Mouse (Mus musculus) hematopoietic stem cell, adult 5-6 weeks (primary cell): ENCODE results near the gene Orm2. TPM values are rescaled to one million over a fixed set of nuclear protein-coding genes. Genes with fewer than 3 reads are reported as not detected.

ENCODE experiments used
- ATAC-seq, 2 experiments: fragments of 125-278 bp in 1 of 2; replicated peaks in 1 of 2; 2 replicates each; pipeline ENCODE4 v1.8.0; 2016 to 2017; ENCODE audit warnings: inconsistent platforms in 2 of 2, mild to moderate bottlenecking in 2 of 2, moderate number of reproducible peaks in 2 of 2, low read depth in 1 of 2, moderate TSS enrichment in 1 of 2; ENCODE audit not compliant: low FRiP score in 2 of 2, poor library complexity in 2 of 2, severe bottlenecking in 2 of 2, insufficient read depth in 1 of 2, low TSS enrichment in 1 of 2
- total RNA-seq: library from RNA; stranded (forward); fragments of 172-1452, 232-1000 nt; gene quantifications from 2 replicates; pipeline ENCODE4 v1.2.3, GENCODE M21; 2017

Gene Orm2
- total RNA-seq, 1 experiment from 2014 or later, result not detected

DNA sequence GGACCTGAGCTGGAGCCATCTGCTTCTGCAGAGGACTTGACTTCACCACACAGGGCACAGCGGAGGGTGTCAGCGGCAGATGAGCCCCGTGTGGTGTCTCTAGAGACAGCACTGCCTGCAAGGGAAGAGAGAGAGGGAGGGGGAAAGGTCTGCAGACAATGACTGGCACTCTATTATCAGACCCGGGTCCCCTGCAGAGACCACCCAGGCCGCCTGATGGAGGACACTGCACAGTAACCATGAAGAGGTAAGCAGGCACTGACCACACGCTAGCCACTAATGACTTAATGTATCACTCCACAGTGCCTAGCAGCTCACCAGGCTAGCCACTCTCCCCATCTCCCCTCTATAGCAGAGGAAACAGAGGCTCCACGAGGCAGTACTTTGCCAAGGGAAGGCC, 8.6 kb downstream of the Orm2 start:
- no peak for ATAC-seq

DNA sequence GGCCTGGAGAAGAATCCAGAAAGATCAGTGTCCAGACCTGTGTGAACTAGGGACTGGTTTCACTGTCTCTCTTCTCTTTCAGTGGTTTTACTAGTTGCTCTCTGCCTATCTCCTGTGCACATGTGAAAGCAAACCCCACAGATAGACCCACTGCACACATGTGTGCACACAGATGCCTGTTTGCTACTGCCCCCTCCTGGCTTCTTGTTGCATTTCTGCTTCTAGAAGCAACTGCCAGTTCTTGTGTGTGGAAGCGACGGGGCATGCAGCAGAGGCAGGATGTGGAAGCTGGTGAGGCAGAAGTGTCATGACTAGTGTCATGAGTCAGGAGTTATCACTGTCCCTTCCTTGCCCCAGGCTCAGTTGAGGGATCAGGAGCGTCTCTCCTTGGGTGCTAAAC, 9.6 kb downstream of the Orm2 start:
- ATAC-seq, result peak; percentile 19 to 32; a peak in 1 of 4 replicates

DNA sequence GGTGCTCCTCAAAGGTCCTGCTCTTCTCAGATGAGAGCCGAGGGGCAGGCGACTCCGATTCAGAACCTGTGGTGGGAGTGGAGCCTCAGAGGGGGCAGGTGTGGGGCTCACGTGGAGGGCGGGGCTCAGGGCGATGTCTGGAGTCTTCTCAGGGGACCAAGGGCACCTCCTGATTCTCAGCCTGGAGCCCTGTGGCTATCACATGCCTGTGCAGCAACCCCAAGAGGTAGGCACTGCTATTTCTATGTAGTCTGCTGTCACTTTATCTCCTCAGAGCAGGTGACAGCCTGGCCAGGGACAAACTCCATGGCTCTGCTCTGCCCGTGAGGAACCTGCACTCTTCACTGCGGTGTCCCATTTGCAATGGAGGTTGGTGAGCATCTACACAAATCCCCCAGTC, 11.2 kb downstream of the Orm2 start:
- ATAC-seq, result no peak

DNA sequence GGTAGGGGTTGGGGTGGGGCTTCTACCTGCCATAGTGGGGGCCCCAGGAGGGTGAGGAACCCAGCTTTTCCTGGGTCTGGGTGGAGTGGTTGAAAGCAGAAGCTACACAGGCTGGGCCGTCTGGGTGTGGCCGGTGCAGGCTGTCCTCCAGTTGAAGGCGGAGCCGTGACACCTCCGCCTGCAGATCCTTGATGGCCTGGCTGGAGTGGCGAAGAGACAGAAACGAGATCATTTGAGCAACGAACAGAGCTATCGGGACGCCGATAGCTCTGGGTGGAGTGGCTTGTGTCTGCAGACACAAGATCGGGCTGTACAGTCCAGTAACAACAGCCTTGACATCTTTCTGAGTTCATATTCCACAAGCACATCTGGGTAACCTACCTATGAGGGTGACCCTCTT, 12.1 kb downstream of the Orm2 start:
- peak; percentile 16 to 17; a peak in 1 of 4 replicates for ATAC-seq

DNA sequence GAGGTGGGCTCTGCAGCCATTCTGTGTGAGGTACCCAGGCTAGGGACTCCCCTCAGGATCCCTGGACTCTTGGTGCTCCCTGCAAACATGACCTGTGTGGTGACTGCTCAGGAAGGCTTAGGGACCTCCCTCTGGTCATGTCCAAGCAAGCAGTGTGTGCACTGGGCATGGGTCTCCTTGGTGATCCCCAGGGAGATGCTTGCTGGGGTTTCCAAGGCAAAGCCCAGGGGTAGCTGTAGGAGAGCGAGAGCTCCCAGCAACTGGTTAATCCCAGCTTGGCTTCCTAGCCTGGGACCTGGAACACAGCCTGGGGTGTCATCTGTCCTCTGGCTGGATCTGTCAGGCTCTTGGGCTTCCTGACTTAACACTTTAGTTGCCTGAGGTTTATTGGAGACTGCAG, 13.1 kb downstream of the Orm2 start:
- no peak for ATAC-seq

DNA sequence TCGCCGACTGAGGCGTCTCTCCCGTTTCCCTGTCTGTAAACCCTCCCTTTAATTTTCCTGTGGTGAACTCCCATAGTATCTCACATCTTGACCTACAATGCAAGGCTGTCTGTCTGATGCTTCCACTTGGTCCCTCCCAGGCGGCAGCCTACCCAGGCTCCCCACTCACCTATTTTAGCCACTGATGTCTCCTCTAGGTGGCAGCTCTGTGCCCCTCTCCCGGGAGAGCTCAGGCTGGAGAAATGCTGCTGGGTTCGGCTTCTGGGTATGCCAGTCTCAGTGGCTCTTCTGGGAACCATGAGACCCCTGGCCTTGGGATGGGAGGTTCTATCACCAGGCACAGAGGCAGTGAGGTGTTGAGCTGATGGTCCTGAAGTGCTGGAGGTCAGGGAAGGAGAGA, 15.2 kb downstream of the Orm2 start:
- ATAC-seq, result no peak

DNA sequence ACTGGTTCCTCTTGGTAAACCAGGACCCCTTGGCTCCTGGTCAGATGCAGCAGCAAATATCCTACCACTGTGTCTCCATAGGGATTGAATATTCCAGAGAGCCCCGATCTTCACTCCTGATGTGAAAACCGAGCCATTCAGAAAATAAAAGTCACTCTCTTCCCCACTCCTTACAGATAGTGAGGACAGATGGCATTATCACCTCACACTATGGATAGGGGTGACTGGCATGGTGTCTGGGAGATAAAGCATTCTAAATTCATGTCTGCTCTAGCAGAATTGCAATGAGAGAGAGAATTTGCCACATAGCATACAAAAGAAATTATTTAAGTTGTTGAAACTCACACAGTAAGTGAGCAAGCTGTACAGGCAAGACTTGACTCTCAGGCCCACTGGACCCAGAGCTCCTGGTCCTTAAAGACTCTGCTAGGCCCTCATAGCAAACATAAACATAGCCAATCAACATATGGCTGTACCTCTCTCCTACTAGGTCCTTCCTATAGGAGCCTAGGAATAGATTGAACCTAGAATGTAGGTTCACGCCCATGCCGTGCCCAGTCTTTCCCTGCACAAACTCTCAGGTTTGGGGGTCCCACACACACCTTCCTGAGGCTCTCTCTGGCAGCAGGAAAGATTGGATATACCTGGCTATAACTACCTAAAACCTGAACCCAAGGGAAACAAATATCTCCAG, 20.6 kb downstream of the Orm2 start:
- ATAC-seq, result no peak

DNA sequence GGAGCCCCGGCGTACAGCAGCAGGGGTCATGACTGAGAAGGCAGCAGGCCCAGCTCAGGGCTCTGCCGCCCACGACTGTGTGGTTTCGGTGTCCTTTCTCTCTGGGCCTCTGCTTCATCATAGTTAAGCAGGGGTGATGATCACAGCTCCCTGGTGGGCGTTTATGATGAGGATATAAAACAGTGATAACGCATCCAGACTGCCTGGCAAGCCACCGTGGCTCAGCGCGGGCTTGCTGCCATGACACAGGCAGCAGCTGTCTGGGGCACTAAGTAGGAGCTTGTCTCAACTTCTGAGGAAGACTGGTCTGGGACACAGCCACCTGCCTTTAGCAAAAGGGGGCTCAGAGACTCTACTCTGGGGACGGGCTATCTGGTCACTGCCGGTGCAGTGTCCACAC, 21.2 kb downstream of the Orm2 start:
- no peak for ATAC-seq

DNA sequence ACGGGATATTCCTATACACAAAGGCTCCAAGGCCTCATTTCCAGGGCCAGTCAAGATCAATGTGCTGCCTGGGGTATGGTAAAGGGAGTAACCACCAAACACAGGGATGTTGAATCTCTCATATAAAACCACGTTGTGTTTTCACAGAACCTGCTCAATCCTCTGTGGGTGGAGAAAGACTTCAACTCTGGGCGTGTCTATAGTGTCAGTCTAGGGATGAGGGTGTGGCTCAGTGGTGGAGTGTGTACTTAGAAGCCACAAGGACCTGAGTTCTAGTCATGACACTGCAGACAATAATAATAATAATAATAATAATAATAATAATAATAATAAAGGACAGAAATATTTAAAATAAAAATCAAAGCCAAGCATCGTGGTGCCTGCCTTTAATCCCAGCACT, 22.0 kb downstream of the Orm2 start:
- no peak for ATAC-seq

DNA sequence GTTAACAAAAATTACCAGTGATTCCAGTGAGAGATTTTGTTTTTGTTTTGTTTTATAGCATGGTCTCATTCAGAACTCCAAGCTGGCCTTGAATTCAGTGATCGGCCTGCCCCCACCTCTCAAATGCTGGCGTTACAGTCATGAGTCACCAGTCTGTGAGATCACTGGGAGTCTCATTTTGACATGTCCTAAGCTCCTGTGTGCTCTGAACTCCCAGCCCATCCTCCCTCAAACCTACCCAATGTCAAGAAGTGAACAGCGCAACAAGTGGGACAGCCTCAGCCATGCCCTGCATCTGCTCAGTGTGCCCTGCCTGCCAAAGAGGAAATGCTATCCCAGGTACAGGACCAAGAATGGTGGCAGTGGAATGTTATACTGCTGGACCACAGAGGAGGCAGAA, 23.0 kb downstream of the Orm2 start:
- no peak for ATAC-seq

DNA sequence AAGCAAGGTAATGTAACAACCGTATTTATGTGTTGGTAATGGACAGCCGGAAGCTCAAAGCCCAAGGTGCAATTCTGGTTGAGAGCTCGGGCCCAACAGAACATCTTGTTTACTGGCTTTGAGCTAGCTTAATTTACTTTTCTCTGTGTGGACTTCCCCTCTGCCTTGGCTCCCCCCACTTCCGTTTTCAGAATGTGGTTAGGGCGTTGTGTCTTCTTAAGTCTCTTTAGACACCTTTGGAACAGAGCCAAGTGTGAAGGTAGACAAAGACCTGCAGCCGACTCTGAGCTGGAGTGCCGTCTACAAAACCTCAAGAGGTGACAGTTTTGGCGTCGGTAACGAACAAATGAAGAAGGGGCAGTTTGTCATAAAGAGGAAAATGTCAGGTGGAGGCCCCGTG, 23.5 kb downstream of the Orm2 start:
- ATAC-seq, result peak; percentile 37 to 51; a peak in 3 of 4 replicates

DNA sequence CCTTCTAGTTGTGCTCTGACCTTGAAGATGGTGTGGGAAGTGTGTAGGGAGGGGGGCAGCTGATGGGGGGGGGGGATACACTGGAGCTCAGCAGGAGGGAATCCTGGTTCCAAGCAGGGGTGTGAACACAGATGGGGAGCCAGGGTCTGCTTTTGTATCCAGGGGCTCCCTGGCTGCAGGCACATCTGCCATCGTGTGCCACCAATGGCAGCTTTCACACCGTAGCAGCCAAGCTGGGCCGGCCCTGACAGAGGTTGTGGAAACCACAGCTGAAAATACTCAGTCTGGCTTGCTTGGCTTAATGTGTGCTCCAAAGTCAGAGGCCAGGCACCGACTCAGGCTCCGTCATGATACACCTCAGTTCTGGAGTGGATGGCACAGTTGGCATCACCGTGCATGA, 25.8 kb downstream of the Orm2 start:
- no peak for ATAC-seq

DNA sequence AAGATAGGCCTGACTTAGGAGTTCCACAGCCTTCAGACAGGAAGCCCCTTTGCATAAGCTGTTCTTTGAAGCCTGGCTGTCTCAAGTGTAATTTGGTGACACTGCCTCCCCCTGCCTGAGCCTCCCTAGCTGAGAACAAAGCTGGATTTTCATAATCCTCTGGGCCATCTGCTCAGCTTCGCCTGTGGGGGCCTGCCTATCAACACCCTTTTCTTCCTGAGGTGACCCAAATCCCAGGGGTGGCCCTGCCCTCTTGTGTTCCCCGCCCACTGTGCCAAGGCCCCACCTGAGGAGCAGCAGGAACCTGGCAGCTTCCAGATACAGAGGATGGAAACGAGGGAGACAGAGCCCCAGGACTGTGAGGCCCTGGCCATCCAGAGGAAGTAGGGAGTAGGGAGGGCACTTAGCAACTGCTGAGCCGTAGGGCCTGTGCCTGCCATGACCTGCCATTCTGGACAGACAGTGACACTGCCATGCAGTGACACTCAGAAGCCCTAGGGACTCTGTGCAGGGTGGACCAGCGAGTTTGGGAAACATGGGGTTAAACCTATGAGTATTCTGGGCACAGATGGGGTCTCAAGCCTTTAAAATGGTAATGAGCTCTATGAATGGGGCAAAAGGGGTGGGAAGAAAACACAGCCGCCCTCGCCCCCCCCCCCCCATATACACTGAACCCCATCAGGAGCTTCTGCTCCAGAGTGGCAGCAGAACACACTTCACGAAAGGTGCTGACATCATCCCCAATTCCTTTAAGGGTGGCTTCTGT, 27.1 kb downstream of the Orm2 start:
- no peak for ATAC-seq

DNA sequence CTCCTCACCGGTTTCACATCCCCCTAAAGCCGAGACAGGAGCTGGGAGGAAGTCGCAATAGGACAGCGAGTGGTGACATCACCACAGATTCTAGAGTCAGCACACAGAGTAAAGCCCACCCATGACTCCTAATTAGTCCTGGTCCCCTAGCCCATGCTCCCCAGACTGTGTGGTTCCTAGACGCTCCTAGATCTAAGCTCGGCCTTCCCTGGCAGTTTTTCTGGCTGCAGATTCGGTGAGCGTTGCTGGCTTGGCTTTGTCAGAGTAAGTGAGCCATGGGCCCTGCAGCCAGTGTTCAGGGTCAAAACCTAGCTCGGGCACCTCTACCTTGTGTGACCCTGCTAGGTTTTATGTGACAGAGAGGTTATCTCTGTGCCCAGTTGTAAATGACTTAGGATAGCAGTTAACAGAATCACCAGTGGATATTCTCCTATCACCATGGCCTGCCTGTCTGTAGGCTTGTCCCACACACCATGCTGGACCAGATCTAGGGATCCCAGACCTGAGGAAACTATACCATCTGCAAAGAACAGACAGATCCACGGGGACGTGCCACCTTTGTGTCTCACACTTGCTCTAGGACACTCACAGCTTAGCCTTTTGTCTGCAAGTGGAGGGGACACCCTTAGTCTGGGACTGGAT, 27.8 kb downstream of the Orm2 start:
- ATAC-seq, result 0 out of 4 replicates have a peak, but pooled peaks of 1 of the 2 experiments have one; percentile 7

DNA sequence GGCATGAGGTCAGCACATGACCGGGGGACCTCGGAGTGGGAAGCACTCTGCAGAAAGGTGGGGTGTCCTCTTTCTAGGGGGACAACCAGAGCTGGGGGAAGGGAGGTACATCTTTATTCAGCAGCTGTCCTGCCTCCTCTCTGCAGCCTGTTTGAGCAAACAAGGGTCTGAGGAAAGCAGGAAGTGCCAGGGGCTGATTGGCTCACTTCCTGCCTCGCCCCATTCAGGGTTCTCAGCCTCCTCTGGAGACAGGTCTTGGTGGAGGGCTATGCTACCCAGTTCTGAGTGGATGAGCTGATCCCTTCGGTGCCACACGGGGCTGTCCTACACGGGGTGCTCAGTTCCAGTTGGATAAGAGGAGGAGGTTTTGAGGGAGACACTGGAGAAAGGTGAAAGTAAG, 29.1 kb downstream of the Orm2 start:
- ATAC-seq, result peak; percentile 65 to 77; a peak in 3 of 4 replicates

DNA sequence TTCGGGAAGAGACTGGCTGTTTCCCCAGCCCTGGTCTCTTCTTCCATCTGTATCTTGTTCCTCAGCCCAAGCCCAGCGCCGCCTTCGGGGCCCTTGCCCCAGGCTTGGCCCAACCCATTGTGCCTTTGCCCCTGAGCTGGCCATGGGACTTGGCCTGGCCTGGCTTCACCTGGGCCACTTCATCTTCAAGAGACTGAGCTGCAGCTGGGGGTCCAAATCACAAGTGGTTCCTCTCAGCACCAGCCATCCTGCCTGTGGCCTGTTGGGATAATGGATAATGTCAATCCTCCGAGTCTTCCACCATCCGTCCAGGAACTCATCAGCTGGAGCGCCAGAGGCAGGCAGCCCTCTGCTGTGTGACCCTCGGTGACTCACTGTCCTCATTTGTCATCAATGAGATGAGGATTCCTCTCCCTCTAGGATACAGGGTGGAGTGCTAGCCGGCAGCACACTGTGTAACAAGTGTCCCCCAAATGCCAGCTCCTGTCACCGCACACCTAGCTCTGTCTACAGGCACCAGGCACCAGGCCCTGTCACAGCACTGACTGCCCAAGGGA, 35.8 kb downstream of the Orm2 start:
- no peak for ATAC-seq

DNA sequence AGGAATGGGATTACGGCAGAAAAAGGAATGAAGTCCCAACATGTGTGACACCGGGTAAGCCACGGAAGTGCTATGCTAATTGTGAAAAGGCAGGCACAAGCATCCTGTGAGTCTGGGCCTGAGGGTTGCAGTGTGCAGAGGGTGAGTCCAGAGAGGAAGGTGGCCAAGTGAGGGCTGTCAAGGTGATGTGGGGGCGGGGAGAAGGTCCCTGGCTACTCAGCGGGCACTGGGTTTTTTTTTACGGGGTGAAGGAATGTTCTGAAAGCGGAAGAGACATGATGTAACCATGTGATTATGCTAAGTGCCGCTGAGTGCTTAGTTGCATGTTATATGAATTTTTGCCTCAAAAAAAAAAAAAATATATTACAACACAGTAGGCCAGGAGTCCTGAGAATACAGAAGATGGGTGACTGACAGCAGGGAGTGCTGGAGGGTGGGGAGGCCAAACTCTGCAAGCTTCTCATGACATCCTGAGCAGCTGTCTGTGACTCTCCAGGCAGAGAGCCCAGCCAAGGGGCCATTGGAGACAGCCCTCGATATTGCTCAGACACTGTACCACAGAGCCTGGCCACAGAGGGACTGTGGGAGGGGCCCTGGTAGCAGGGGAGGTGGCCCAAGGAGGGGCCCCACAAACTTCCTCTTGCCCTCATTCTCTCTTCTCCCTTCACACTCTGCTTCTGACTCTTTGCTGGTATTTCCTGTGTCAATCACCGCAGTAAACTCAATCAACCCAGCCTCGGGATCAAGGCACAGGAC, 36.8 kb downstream of the Orm2 start:
- ATAC-seq, result peak; percentile 65 to 71
